Mouse (Mus musculus): ENCODE measurements around the gene Apol9b.

GRCm38 (mm10) chr15:77782449-77783014 is 53.7 kb downstream of the Apol9b start:
- TF ChIP-seq CTCF (IDR thresholded peaks at IDR 0.05; ENCODE audit: extremely low read depth, insufficient read depth, insufficient read length, insufficient replicate concordance) (peak; percentile 51; the same call in 1 of the 2 replicates), POLR2A (IDR thresholded peaks at IDR 0.05; ENCODE audit: low read depth, low read length) (no peak)

All from spleen, adult 2 months (tissue).